Mouse (Mus musculus) G1E (cell line): ENCODE results near the gene Ehd4.

Source experiments
- CTCF ChIP-seq: IDR thresholded peaks from 2 replicates; pipeline ENCODE4 v1.5.1; 2012; ENCODE audit warnings: low read depth, low read length, inconsistent platforms, mixed read lengths
- GATA1 ChIP-seq: IDR thresholded peaks from 2 replicates; pipeline ENCODE4 v1.6.1; 2012; ENCODE audit warnings: borderline replicate concordance, low read length, inconsistent platforms, mixed read lengths
- TAL1 ChIP-seq: conservative IDR thresholded peaks from 2 replicates; pipeline ENCODE4 v1.6.1; 2012; ENCODE audit warnings: low read depth, low read length, inconsistent platforms, mixed read lengths

DNA sequence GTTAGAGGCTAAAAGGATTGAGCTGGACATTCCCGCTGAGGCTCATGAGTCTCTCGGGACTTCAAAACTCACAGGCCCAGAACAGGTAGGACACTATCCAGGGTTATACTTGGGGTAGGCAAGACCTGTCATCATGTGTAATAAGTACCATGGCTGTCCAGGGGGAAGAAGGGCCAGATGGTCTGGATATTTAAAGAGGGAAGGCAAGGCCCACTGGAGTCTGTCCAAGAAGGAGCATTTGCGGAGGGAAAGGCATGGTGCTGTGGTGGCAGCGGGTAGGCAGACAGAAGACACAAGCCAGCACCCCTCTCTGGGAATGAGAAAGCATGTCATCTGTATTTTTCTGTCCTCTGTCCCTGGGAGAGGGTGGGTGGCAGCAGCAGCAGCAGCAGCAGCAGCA, 80.3 kb downstream of the Ehd4 start:
- TF ChIP-seq GATA1 (no peak), CTCF (no peak), TAL1 (no peak)
